Mouse (Mus musculus) megakaryocyte, adult 5-6 weeks (primary cell): Measurements from ENCODE around the gene Ppp1r13l. TPM values are rescaled to one million over a fixed set of nuclear protein-coding genes. Genes with fewer than 3 reads are reported as not detected.
A peak's percentile ranks its signal among the peaks of the same experiment; 100 is the strongest.

Experiments used
- ATAC-seq: 2 replicates; pipeline ENCODE4 v1.8.0; 2016; ENCODE audit warnings: mild to moderate bottlenecking, inconsistent platforms; ENCODE audit not compliant: poor library complexity, severe bottlenecking
- total RNA-seq, 2 experiments: library from RNA; stranded (forward) in 1 of 2; stranded (reverse) in 1 of 2; fragments of 153-499, 151-499 nt in 1 of 2; fragments of 221-1000, 200-1000 nt in 1 of 2; gene quantifications; 2 replicates each; pipeline versions ENCODE4 v1.2.3 to v1.2.4; 2015 to 2017

Gene Ppp1r13l
- total RNA-seq, 2 experiments from 2014 or later = 4.1 TPM; not detected in 1

- ATAC-seq = no peak
Measured at GRCm38 (mm10) chr7:19409753-19410152, 50.2 kb downstream of the Ppp1r13l start.

- ATAC-seq = no peak
Measured at GRCm38 (mm10) chr7:19410766-19411344, 51.3 kb downstream of the Ppp1r13l start.

- no peak for ATAC-seq
Measured at GRCm38 (mm10) chr7:19411783-19412182, 52.2 kb downstream of the Ppp1r13l start.

- ATAC-seq = no peak
Measured at GRCm38 (mm10) chr7:19413525-19413924, 54.0 kb downstream of the Ppp1r13l start.

GRCm38 (mm10) chr7:19416590-19416989 lies 57.0 kb downstream of the Ppp1r13l start:
- peak; percentile 59 for ATAC-seq

DNA sequence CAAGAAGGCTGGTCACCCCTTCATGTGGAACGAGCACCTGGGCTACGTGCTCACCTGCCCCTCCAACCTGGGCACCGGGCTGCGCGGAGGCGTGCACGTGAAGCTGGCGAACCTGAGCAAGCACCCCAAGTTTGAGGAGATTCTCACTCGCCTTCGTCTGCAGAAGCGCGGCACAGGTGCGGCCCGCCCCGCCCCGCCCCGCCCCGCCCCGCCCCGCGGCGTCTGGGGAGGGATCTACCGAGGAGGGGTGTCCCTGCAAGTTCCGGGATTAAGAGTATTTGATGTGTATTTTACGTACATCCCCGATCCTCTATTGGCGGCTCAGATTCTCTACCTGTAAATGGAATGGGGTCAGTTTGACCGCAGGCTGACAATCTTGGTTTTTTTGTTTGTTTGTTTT lies 60.6 kb downstream of the Ppp1r13l start:
- ATAC-seq = no peak

DNA sequence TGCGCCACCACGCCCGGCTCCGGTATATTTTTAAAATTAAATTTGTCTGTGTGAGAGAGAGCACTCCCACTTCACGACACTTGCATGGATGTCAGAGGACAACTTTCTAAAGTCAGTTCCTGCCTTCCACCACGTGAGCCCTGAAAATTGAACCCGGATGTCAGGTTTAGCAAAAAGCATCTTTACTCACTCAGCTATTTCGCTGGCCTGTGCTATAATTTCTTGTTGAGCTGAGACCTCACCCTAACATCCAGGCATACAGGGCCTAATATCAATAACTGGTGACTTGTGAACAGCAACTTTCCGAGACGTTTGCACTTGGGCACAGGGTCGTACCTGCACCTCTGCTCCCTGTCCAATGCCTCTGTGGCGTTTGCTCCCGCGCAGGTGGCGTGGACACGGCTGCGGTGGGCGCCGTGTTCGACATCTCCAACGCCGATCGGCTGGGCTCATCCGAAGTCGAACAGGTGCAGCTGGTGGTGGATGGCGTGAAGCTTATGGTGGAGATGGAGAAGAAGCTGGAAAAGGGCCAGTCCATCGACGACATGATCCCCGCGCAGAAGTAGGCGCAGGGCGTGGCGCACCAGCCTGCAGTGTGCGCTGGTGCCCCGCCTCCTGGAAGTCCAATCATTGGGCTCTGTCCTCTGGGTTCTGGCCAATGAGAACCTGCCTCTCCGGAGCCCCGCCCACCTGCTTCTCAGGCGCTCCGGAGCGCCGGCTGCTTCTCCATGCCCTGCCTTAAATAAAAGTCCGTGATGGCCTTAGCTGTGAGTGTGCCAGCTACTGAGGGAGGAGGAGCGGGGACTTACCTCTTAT lies 61.5 kb downstream of the Ppp1r13l start:
- peak; percentile 97 for ATAC-seq

- ATAC-seq = no peak
Measured at GRCm38 (mm10) chr7:19423083-19423482, 63.5 kb downstream of the Ppp1r13l start.

GRCm38 (mm10) chr7:19424051-19424450 lies 64.5 kb downstream of the Ppp1r13l start:
- no peak for ATAC-seq

GRCm38 (mm10) chr7:19426349-19426748 lies 66.8 kb downstream of the Ppp1r13l start:
- no peak for ATAC-seq

DNA sequence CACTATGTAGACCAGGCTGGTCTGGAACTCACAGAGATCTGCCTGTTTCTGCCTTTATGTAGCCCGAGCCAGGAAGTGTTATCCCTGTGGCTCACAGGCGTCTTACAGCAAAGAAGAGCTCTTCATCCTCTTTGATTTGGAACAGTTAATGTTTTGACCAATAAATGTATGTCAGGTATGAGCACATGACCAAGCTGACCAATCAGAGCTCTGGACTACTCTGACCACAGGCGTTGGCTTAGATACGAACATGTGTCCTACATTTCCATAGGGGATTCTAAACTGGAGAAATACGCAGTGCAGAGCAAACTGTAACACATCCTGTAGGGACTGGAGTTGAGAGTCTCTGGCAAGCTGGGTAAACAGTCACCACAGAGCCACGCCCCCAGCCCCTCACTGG lies 67.3 kb downstream of the Ppp1r13l start:
- no peak for ATAC-seq

Other genes with a start within 250 kb of the Ppp1r13l start
- 0.05 TPM in 1 of 2 replicates, not detected in the other for gene Gm4969, start 241.4 kb upstream of the Ppp1r13l start, total RNA-seq (2015)
- gene Gm4969, start 241.4 kb upstream of the Ppp1r13l start, total RNA-seq (2017) = 0.29 TPM in 1 of 2 replicates, not detected in the other
- 1.5 and 1.9 TPM in 2 replicates for gene Fbxo46, start 239.9 kb upstream of the Ppp1r13l start, total RNA-seq (2015)
- gene Fbxo46, start 239.9 kb upstream of the Ppp1r13l start, total RNA-seq (2017) = 6.5 and 6.9 TPM in 2 replicates
- 6.6 and 7.9 TPM in 2 replicates for gene Qpctl, start 210.5 kb upstream of the Ppp1r13l start, total RNA-seq (2015)
- 3.5 and 4.5 TPM in 2 replicates for gene Qpctl, start 210.5 kb upstream of the Ppp1r13l start, total RNA-seq (2017)
- gene Snrpd2, start 210.0 kb upstream of the Ppp1r13l start, total RNA-seq (2015) = 44.2 and 53.7 TPM in 2 replicates
- 28.3 and 32.4 TPM in 2 replicates for gene Snrpd2, start 210.0 kb upstream of the Ppp1r13l start, total RNA-seq (2017)
- not detected in 2 replicates for gene Gipr, start 193.6 kb upstream of the Ppp1r13l start, total RNA-seq (2015)
- gene Gipr, start 193.6 kb upstream of the Ppp1r13l start, total RNA-seq (2017) = not detected in 2 replicates
- 5.2 and 9.1 TPM in 2 replicates for gene Eml2, start 183.3 kb upstream of the Ppp1r13l start, total RNA-seq (2015)
- 8.7 and 13.4 TPM in 2 replicates for gene Eml2, start 183.3 kb upstream of the Ppp1r13l start, total RNA-seq (2017)
- not detected in 2 replicates for gene Gpr4, start 147.2 kb upstream of the Ppp1r13l start, total RNA-seq (2015)
- gene Gpr4, start 147.2 kb upstream of the Ppp1r13l start, total RNA-seq (2017) = 0.12 TPM in 1 of 2 replicates, not detected in the other
- gene Opa3, start 131.4 kb upstream of the Ppp1r13l start, total RNA-seq (2015) = 12.3 and 15.7 TPM in 2 replicates
- 18.2 and 20.7 TPM in 2 replicates for gene Opa3, start 131.4 kb upstream of the Ppp1r13l start, total RNA-seq (2017)
- gene Vasp, start 87.9 kb upstream of the Ppp1r13l start, total RNA-seq (2015) = 122 and 129 TPM in 2 replicates
- gene Vasp, start 87.9 kb upstream of the Ppp1r13l start, total RNA-seq (2017) = 180 and 227 TPM in 2 replicates
- not detected in 2 replicates for gene Ppm1n, start 79.7 kb upstream of the Ppp1r13l start, total RNA-seq (2015)
- gene Ppm1n, start 79.7 kb upstream of the Ppp1r13l start, total RNA-seq (2017) = not detected in 2 replicates
- gene Rtn2, start 77.1 kb upstream of the Ppp1r13l start, total RNA-seq (2015) = 0.48 TPM in 1 of 2 replicates, not detected in the other
- gene Rtn2, start 77.1 kb upstream of the Ppp1r13l start, total RNA-seq (2017) = not detected in 2 replicates
- 24.0 and 25.4 TPM in 2 replicates for gene Fosb, start 49.7 kb upstream of the Ppp1r13l start, total RNA-seq (2015)
- gene Fosb, start 49.7 kb upstream of the Ppp1r13l start, total RNA-seq (2017) = 26.9 and 30.4 TPM in 2 replicates
- gene Ercc1, start 15.0 kb upstream of the Ppp1r13l start, total RNA-seq (2015) = 18.9 and 26.4 TPM in 2 replicates
- gene Ercc1, start 15.0 kb upstream of the Ppp1r13l start, total RNA-seq (2017) = 17.5 and 21.4 TPM in 2 replicates
- gene Cd3eap, start 266 bp upstream of the Ppp1r13l start, total RNA-seq (2015) = 3.4 TPM in 2 replicates
- gene Cd3eap, start 266 bp upstream of the Ppp1r13l start, total RNA-seq (2017) = 9.0 and 11.5 TPM in 2 replicates
- gene Ercc2, start 22.3 kb downstream of the Ppp1r13l start, total RNA-seq (2015) = 4.9 and 5.7 TPM in 2 replicates
- gene Ercc2, start 22.3 kb downstream of the Ppp1r13l start, total RNA-seq (2017) = 12.6 and 19.2 TPM in 2 replicates
- 0.09 TPM in 1 of 2 replicates, not detected in the other for gene Klc3, start 44.4 kb downstream of the Ppp1r13l start, total RNA-seq (2015)
- gene Klc3, start 44.4 kb downstream of the Ppp1r13l start, total RNA-seq (2017) = not detected in 2 replicates
- 0.14 and 0.18 TPM in 2 replicates for gene Ckm, start 45.0 kb downstream of the Ppp1r13l start, total RNA-seq (2015)
- gene Ckm, start 45.0 kb downstream of the Ppp1r13l start, total RNA-seq (2017) = 0.26 and 0.45 TPM in 2 replicates
- 11.4 and 14.7 TPM in 2 replicates for gene Mark4, start 99.1 kb downstream of the Ppp1r13l start, total RNA-seq (2015)
- gene Mark4, start 99.1 kb downstream of the Ppp1r13l start, total RNA-seq (2017) = 6.4 and 9.4 TPM in 2 replicates
- gene Exoc3l2, start 103.6 kb downstream of the Ppp1r13l start, total RNA-seq (2015) = 0.09 and 0.14 TPM in 2 replicates
- 0.28 and 0.62 TPM in 2 replicates for gene Exoc3l2, start 103.6 kb downstream of the Ppp1r13l start, total RNA-seq (2017)
- gene Bloc1s3, start 148.6 kb downstream of the Ppp1r13l start, total RNA-seq (2015) = 3.9 and 6.2 TPM in 2 replicates
- gene Bloc1s3, start 148.6 kb downstream of the Ppp1r13l start, total RNA-seq (2017) = 2.7 and 4.0 TPM in 2 replicates
- 27.1 and 32.1 TPM in 2 replicates for gene Trappc6a, start 148.6 kb downstream of the Ppp1r13l start, total RNA-seq (2015)
- gene Trappc6a, start 148.6 kb downstream of the Ppp1r13l start, total RNA-seq (2017) = 15.3 and 18.0 TPM in 2 replicates
- gene Nkpd1, start 158.1 kb downstream of the Ppp1r13l start, total RNA-seq (2015) = 0.23 TPM in 1 of 2 replicates, not detected in the other
- gene Nkpd1, start 158.1 kb downstream of the Ppp1r13l start, total RNA-seq (2017) = not detected in 2 replicates
- gene Ppp1r37, start 203.3 kb downstream of the Ppp1r13l start, total RNA-seq (2015) = 10.4 and 13.1 TPM in 2 replicates
- 14.1 and 14.3 TPM in 2 replicates for gene Ppp1r37, start 203.3 kb downstream of the Ppp1r13l start, total RNA-seq (2017)
- gene Zfp296, start 217.5 kb downstream of the Ppp1r13l start, total RNA-seq (2015) = 4.5 and 5.4 TPM in 2 replicates
- 3.2 and 4.8 TPM in 2 replicates for gene Zfp296, start 217.5 kb downstream of the Ppp1r13l start, total RNA-seq (2017)
- gene Gemin7, start 217.8 kb downstream of the Ppp1r13l start, total RNA-seq (2015) = 78.2 and 107 TPM in 2 replicates
- 39.9 and 49.3 TPM in 2 replicates for gene Gemin7, start 217.8 kb downstream of the Ppp1r13l start, total RNA-seq (2017)
- gene Clasrp, start 244.7 kb downstream of the Ppp1r13l start, total RNA-seq (2015) = 15.8 and 23.4 TPM in 2 replicates
- 28.8 and 32.6 TPM in 2 replicates for gene Clasrp, start 244.7 kb downstream of the Ppp1r13l start, total RNA-seq (2017)